Mouse (Mus musculus) kidney, postnatal 36 days (tissue): Measurements from ENCODE around the gene Rbms3.

Source experiments
- DNase-seq, 2 experiments: peaks; one replicate each; pipeline ENCODE4 v3.0.0; 2021 to 2022; ENCODE audit warnings: mixed read lengths in 2 of 2

Rbms3 gene

DNA sequence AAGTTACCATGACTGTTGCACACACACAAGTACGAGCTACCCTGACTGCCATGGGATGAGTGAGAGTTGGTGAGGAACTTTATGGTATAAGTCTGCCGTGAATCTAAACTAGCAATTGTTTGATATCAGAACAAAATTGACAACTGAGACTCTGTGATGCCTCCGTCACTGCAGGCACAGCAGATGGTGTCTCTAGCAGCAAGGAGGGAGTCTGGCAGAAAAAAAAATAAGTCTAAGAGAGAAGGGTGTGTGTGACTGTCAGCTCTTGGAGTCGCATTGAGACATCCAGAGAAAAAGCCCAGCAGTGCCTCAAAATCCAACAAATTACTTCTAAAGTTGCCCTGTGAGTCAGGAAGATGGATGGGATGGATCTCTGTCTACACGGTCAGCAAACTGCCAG, 257.7 kb downstream of the Rbms3 start:
- no peak for DNase-seq

DNA sequence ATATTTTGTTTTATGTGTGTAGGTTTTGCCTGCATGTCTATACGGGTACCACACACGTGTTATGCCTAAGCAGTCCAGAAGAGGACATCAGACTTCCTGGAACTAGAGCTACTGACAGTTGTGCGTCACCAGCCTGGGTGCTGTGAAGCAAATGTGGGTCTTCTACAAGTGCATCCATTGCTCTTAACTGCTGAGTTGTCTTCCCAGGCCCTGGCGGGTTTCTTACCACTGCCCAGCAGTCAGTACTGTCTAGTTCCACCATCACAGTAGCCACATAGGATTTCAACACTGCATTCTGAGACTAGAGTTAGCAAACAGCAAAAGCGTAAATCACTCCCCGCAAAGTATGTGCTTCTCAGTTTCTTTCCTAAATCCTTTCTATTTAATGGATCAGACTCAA, 259.6 kb downstream of the Rbms3 start:
- DNase-seq, result no peak

DNA sequence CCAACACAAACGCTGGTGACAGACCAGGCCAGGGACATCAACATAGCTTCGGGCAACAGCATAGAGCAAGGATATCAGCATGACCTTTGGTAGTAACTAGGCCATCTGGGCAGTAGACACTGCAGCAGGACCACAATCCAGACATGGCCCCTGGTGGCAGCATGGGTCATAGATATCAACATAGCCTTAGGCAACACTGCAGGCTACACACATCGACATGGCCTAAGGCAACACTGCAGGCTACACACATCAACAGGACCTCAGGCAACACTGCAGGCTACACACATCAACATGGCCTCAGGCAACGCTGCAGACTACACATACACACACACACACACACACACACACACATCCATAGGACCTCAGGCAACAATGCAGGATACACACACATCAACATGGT, 261.7 kb downstream of the Rbms3 start:
- no peak for DNase-seq

DNA sequence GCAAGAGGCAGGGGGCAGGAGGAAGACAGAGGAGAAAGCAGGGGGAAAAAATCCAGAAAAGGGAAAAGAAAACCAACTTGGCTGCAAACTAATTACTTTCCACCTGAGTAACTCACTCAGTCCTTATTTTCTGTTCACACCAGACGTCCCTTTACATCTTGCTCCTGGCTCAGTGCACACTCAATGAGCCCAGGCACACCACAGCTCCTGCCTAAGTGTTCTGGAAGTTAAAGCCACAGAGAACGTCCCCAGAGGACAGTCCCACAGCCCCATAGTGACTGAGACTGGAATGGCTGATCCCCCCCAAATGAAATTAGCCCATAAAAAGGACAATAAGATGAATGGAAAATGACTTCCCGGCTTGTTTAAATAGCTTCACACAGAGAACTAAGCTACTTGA, 265.1 kb downstream of the Rbms3 start:
- DNase-seq, result no peak

DNA sequence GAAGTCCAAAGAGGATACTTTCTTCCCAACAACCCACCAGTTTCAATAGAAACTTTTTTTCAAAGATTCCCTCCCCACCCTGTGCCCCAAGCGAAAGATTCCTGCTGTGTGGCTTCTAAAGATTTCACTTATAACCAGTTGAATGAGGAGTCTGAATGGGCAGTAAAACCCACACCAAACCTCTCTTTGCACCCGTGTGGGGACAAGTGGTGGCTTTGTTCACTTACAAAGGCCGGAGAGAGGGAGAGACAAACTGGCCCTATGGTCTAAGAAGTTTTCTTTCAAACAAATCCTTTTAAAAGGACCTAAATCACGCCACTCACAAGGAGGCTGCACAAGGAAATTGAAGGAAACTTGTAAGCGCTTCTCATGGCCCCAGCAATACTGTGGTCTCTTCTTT, 268.3 kb downstream of the Rbms3 start:
- DNase-seq, result no peak

DNA sequence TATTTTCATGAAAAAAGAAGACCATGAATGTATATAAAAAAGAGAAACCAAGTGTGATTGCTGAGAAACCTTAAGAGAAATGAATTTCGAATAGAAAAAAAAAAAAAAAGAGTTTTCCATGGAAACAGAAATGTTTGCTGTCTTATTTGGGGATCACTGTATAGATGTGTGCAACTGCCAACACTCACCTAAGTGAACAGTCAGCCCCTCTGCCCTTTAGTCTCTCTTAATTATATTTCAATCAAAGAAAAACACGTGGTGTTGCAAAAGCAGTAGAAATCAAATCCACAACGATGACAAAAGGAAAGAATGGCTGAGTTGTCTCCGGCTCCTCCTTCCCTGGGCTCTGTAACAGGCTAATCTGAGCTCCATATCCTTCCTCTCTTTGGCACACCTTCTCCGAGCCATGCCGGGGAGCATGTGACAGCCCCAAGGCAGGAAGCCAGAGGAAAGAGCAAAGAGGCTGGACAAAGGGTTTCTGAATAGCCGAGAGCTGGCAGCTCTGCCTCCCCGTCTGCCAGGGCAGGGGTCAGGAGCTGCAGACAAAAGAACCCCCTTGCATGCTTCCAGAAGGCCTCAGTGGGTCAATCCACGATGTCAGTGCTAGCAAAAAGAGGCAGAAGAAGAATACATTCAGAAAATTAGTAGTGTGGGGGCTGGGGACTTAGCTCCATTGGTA, 272.8 kb downstream of the Rbms3 start:
- peak; percentile 89 to 92 for DNase-seq

DNA sequence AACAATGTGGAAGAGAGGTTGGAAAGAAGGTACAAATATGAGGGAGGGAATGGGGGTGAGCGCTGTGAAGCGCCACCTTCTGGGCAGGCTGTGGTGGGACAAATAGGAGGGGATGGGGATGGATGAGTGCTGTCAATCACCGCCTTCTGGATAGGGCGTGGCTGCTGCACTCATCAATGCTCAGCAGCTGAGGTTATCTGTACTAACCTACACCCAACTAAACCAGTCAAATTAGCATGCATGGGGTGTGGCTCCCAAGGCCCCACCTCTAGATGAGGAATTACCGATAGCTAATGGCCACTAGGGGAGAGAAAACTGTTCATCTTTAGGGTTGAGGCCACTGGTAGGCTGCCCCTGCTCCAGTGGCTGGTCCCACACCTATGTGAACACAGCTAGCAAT, 274.2 kb downstream of the Rbms3 start:
- DNase-seq, result no peak

DNA sequence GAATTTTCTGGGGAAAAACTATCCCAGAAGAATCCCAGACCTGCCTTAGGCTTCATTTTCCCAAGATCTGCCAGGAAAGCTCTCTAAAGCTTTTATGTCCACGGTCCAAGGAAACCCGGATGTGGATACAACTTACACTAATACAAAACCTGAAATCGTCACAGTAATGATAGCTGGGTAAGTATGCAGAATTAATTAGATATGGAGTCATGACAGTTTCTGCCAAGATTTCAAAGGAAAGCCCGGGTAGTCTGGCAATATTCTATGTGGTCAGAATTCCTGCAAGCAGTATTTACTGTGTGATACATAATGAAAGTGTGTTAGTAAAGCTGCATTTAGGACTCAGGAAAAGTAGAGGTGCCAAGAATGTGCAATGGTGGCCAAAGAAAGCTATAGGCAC, 287.4 kb downstream of the Rbms3 start:
- no peak for DNase-seq

DNA sequence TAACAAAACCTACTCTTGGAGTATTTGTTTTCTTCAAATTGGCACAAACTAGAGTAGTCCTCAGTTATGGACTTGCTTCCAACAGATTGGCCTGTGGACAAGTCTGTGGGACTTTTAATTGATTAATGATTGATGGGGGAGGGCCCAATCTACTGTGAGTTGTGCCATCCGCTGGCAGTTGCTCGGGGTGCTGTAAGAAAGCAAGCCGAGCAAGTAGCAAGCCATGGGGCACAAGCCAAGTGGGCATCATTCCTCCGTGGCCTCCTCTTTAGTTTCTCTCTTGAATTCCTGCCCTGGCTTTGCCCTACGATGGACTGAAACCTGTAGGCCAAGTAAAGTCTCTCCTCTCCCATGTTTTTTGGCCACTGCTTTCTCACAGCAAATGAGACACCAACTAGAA, 299.0 kb downstream of the Rbms3 start:
- DNase-seq, result peak; percentile 31 to 51

DNA sequence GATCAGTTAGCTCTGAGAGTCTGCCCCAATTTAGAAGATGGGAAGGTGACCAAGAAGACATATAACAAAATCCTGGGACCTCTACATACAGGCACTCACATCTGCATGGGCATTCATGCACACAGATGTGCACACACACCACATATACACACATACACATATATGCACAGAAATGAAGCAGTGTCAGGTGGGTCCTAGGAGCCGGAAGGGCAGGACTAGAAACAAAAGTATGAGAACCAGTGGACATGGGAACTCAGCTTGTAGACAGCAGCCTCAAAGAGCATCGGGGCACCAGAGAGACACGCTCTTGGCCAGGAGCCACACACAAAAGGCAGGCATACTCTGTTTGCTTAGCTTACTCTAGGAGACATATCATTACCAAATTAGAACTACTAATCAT, 310.4 kb downstream of the Rbms3 start:
- DNase-seq, result no peak

DNA sequence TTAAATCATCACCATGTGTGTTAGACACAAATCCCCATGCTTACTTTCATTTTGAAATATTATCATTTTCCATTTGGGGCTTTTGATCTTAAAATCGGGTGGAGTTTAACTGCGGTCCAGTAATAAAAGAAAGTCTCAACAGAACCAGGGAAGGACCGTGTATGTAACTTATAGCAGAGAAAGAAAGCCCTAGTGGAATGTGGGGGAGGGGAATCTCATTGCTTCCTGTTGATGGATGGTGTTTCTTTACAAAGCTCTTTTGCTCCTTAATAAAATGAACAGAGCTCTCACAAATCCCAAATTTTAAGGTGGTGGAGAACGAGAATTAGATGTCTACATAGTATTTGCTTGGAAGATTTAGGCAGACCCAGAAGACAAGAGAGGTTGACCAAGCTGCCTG, 311.3 kb downstream of the Rbms3 start:
- no peak for DNase-seq

DNA sequence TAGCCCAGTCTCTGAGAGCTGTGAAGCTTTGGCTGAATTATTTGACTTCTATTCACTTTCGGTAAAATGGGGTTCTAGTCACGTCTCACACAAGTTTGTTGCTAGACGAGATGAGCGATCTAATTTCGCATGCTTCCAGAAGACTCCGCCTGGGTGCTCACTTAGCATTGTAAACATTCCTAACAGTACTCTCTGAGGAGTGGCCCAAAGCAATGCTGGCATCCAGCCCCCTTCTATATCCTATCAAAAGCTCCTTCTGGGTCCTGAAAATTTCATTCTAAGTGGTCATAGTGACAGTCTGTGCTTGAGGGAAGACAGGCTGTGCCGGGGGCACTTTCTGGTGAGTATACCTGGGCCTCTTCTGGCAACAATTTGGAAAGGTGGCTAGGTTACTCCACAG, 312.5 kb downstream of the Rbms3 start:
- no peak for DNase-seq

DNA sequence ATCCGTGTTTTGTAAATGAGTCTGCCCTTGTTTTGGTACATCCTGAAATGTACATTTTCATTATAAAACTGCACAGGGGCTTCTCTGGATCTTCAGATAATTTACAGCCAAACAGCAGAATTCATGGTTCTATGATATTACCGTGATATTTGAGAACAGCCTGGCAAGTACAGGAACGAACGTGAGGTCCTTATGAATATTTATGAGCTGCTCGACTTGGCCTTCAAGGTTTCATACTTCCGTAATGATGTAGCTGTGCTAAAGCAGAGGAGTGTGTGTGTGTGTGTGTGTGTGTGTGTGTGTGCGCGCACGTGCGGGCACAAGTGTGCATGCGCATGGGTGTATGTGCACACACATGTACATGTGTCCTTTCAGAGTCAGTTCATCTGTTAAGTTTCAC, 316.1 kb downstream of the Rbms3 start:
- DNase-seq, result no peak

DNA sequence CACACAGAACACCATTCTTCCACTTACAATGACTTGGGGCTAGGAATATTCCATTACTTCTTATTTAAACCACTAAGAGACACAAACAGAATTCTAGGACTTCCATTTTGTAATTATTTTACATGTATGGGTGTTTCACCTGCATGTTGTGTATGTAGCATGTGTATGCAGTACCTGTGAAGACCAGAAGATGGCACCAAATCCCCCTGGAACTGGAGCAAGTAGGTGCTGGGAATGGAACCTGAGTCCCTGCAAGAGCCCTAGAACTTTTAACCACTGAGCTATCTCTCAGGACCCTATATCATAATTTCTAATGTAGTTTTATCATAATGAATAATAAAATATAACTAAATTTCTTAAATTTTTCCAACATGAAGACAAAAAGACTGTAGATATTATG, 319.9 kb downstream of the Rbms3 start:
- no peak for DNase-seq

DNA sequence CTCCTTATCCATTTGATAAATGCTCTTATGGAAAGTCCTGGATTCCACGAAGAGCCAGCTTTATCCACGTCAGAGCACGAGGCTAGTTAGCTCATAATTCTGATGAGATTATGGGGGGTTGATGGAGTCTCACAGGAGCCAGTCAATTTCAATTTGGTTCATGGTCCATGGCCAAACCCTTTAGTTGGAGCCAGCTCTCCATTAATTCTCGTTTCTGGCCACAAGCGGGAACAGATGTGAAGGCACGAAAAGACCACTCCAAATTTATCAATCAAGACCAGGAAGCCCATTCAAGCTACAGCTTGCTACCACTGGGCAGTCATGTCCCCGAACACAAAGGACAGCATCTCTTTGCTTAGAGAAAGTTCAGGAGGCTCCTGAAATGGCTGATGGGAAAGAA, 330.7 kb downstream of the Rbms3 start:
- DNase-seq, result no peak

DNA sequence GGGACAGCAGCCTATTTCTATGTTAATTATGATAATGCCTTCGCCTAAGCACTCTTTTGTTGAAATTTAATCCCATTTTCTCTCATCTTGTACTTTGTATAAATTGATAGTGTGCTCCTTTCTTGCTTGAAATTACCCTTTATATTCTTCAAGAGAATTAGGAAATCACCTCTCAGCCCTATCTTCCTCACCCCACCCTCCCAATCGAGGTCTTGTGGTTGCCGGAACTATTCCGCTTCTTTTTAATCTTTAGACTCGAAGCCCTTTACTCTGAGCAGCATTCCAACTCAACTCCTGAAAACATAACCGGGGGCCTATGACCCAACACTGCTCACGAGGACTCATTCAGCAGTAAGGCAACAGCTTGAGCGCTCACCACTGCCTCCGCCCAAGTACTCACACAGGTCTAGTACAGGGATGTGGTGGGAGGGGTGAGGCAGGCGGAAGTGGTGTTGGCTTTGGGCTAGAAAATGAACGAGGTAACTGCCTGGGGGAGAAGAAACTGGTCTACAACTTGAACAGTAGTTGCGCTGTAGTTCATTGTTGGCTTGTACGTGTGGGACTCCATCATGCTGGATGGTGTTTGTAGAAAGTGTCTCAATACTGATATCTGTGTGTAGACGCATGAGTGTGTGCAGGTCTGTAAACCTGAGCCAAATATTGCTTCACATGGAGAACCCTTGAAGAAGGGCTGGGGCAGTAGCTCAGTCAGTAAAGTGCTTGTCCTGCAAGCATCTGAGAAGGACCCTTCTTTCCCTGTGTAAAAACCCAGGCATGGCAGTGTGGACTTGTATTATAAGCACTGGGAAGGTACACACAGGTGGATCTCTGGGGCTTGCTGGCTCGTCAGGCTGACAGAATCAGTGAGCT, 331.8 kb downstream of the Rbms3 start:
- DNase-seq, result no peak

DNA sequence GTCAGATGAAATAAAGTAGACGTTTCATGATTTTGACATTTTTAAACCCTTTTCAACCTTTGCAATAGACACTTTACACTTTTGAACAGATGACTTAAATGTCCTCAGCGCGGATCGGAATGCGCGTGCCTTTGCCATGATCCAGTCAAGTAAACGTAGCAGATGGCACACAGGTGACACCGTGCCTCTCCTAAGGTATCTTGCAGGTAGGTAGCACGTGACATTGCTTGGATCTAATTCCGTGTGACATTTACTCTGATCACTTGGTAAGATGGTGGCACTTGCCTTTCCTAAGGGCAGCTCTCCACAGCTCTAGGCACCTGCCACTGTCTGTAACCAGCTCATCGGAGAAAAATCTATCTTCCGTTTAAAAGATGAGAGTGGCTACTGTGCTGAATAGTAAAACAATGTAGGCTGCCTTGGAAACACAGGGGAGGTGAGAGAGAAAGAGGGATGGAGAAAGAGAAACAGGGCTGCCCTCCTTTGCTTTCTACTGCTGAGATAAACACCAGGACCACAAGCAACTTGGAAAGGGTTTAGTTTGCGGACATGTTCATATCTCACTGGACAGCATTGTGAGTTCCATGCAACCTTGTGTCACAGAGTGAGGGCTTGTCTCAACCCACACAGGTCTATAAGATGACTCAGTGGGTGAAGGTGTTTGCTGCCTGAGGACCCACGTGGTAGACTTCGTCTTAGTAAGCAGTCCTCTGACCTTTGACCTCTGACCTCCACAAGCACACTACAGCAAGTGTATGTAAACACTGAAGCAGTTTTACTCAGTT, 338.5 kb downstream of the Rbms3 start:
- DNase-seq, result no peak

DNA sequence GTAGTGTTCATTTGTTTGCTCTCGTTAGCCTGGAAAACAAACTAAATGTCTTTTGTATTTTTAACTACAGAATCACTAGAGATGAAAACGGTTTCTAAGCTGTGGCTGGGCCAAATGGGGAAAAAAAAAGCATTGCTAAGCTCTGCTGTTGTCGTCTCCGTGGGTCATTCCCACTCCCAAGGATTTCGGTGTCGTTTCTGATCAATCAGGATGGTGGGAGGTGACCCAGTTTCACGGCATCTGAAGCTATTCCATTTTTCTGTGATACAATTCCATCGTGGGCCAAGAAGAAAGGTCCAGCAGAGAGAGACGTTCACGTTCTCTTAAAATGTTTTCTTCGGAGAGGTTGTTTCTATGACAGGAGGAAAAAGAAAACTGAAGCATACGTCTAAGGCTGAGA, 354.9 kb downstream of the Rbms3 start:
- DNase-seq, result no peak

DNA sequence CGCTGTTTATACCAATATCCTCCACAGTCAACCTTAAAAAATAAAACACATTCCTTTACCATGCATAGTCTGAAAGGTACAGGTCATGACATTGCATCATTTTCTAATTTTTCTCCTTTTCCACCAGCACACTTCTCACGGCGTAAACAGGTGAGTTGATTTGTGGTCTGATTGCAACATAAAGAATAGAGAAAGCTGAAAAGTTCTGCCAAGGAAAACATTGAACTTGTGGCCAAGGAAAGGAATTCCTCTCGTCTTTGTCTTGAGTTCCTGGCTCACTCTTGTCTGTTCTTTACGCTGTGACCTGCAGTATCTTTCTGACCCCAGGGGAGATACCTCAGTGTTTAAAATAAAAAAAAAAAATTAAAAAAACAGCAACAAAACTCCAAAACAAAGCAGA, 370.1 kb downstream of the Rbms3 start:
- no peak for DNase-seq

DNA sequence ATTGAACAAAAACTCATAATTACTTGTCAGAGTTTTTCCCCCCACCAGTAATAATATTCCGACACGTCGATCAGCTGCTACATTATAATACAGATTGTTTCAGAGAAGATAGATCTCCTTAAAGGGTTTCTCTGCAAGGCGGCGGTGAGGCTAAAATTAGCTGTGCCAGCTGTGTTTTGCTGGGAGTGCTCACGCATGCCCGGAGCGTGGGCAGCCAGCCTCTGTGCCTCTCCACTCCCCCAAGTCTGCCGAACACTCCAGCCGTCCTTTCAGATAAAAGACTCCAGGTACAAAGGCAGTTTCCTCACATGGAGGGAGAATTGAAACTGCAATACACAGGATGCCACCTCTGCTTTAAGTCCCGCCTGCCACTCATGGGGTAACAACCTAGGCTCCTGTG, 376.4 kb downstream of the Rbms3 start:
- DNase-seq, result no peak

DNA sequence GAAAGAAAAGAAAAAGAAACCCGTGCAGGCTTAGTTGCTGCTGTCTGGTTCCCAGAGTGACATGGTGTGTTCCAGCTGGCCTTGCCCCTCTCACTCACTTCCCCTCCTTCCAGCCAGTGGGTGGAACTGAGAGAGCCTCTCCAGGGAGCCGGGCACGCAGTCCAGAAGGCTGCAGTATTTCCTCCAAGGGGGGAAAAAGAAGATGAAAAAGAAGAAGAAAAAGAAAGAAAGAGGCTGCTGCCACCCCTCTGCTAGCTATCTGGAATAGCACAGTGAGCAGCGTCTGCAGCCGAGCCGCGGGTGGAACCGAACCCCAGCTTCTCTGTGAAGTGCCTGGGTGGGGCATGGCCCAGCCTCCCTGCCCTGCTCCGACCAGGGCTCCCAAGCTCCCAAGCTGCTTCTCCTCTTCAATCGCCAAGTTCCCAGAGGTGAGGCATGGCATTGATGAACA, 377.3 kb downstream of the Rbms3 start:
- peak; percentile 54 to 63 for DNase-seq

DNA sequence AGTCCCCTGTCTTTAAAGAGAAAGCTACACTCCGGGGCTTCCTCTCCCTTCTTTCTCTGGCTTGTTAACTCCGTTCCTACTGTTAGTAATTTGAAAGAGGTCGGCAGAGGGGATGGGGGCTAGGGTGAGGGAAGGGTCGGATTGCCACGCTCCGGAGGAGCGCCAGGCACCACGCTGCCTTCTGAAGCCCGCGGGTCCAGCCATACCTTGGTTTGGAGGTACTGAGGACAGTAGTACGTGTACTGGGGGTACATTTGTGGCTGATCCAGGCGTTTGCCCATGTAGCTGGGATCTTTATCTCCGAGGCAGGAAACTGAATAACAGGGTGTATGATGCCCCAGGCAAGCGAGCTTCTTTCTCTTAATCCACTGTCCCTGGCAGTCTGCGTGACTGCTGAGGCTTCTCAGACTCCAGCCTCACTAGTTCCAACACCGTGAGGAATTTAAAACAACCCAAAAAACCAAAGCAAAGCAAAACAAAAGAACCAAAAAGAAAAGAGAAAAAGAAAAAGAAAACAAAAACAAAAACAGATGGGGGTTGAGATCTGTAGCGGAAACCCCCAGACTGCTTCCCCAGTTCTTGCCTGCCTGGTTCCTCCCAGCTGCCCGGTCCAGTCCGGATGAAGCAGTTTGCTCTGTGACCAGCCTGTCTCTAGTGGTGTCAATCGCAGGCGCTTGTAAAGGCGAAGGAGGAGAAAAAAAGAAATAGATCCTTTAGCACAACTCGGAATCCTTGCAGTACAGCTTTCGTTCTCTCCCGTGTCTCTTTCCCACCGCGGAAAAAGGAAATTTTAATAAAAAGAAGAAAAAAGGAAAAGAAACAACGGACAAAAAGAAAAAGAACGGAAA, 378.0 kb downstream of the Rbms3 start:
- peak; percentile 25 to 59 for DNase-seq

DNA sequence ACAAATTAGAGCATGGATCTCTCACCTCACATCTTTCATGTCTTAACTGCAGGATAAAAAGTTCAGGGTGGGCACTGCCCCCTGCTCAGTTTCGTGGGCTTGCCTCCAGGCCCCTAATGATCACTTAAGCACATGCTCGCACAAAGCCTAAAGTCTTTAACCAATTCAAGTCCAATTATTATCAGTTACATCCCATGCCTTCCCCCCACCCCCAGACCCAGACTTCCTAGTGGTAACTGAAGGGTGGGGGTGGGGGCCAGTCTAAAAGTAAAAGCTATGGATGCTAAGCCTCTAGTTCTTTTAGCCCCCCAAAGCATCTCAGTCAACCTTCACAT, 378.9 kb downstream of the Rbms3 start:
- DNase-seq, result no peak
